Mouse (Mus musculus): Measurements from ENCODE around the gene Slit2. TPM values are rescaled to one million over a fixed set of nuclear protein-coding genes. Genes with fewer than 3 reads are reported as not detected.

Gene Slit2
- polyA plus RNA-seq, 1 experiment from 2014 or later = 78.1 TPM

DNA sequence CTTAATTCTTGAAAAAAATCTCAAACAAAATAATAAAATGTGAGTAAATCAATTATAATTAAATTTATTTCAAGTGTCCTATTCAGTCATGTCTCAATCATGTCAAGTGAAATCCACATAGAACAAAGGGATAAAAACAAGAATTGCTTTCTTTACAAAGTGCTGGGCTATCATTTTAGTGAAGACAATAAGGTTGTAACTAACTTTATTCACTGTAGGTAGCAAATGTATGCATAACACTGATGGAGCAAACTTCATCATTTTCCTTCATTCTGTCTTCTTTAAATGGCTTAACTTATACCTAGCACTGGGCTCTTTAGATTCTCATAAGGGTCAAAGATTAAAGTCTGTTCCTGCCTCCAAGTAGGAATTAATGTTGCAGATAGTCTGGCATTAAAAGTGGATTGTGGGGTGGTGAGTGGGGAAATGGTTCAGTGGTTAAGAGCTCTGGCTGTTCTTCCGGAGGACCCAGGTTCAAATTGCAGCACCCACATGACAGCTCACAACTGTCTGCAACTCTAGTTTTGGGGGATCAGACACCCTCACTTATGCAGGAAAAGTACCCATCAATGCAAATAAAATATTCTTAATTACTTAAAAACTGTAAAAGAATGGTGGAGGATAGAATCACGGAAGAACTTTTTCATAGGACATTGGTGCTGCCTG, 363.2 kb downstream of the Slit2 start:
- no peak overlapping the region for H3K4me2 ChIP-seq (replicated peaks)
- H3K4me3 ChIP-seq = no peak overlapping the region
- H3K4me1 ChIP-seq = no peaks in the 10 kb centered on the region
- no peaks in the 10 kb centered on the region for H3K36me3 ChIP-seq
- no peaks in the 10 kb centered on the region for H3K9me3 ChIP-seq (replicated peaks)
- H3K27ac ChIP-seq = no peak overlapping the region
- 95% methylated on average over 2 of the region's 2 CpGs for WGBS
- peak; percentile 26; the same call in 1 of the 2 replicates for ATAC-seq (ENCODE audit: low FRiP score)
- H3K27me3 ChIP-seq = no peaks in the 10 kb centered on the region; the same call in 1 of the 2 replicates
- H3K9ac ChIP-seq = no peak overlapping the region

DNA sequence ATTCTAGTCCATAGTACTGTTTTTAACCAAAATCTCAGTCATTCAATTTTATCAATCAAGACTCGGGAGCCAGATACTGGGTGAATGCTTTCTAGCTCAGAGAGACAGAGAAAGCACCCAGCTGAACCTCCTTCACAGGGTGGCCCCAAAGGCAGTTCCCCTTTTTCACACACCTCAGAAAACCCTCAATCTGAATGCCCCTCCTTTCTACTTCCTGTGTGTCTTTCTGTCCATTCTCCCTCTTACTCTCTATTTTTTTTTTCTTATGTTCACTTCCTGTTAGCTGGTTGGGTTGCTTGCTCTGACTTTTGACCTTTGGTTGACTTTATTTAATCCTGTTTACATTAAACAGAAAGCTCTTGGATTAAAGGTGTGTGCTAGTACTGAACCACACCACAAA, 366.4 kb downstream of the Slit2 start:
- Histone ChIP-seq H3K9me3 (replicated peaks) (no peaks in the 10 kb centered on the region), H3K9ac (no peak overlapping the region), H3K4me2 (replicated peaks) (no peak overlapping the region), H3K4me3 (no peak overlapping the region), H3K36me3 (no peaks in the 10 kb centered on the region), H3K4me1 (no peaks in the 10 kb centered on the region), H3K27ac (no peak overlapping the region), H3K27me3 (no peaks in the 10 kb centered on the region; the same call in 1 of the 2 replicates)
- WGBS = 85% methylated on average over 1 of the region's 1 CpGs
- ATAC-seq (ENCODE audit: low FRiP score) = no peak

Small RNA genes lying within 50 kb of the gene (microRNA-seq; reads per million reads assigned to microRNA genes)
- 24.9 reads per million, percentile 31 among the genes with 10 or more reads in this experiment for gene Mir218-1

Measured in hindbrain, embryonic 12.5 days (tissue).